Mouse (Mus musculus) MEL (cell line): ENCODE data around the gene Fbxo24. TPM values are rescaled to one million over a fixed set of nuclear protein-coding genes. Genes with fewer than 3 reads are reported as not detected.

Source experiments
- DNase-seq: peaks from one replicate; pipeline ENCODE4 v3.0.0; 2011; ENCODE audit warnings: low read depth, low spot score
- H3K27ac ChIP-seq: 2 replicates; pipeline ENCODE4 v1.5.1; 2012; ENCODE audit warnings: low read depth, mild to moderate bottlenecking, control low read depth, low read length, moderate library complexity; ENCODE audit not compliant: control insufficient read depth
- H3K27me3 ChIP-seq, 2 experiments: fragments of 150-350 bp in 1 of 2; sonication (generic) in 1 of 2; 2 replicates each; pipeline ENCODE4 v1.6.1; 2012; ENCODE audit warnings: low read length in 2 of 2, mild to moderate bottlenecking in 2 of 2, improper control_type of control experiment in 1 of 2, moderate library complexity in 1 of 2; ENCODE audit not compliant: insufficient read depth in 2 of 2, control insufficient read depth in 1 of 2
- H3K36me3 ChIP-seq, 2 experiments: 2 replicates each; pipeline ENCODE4 v1.6.1; 2012 to 2014; ENCODE audit warnings: low read length in 2 of 2, improper control_type of control experiment in 1 of 2, inconsistent platforms in 1 of 2, mild to moderate bottlenecking in 1 of 2; ENCODE audit not compliant: insufficient read depth in 2 of 2, control insufficient read depth in 1 of 2
- H3K4me1 ChIP-seq, 2 experiments: fragments of 150-350 bp in 1 of 2; sonication (generic) in 1 of 2; 2 replicates each; pipeline ENCODE4 v1.6.1; 2012; ENCODE audit warnings: low read length in 2 of 2, improper control_type of control experiment in 1 of 2, mild to moderate bottlenecking in 1 of 2; ENCODE audit not compliant: insufficient read depth in 2 of 2, control insufficient read depth in 1 of 2
- H3K4me3 ChIP-seq, 2 experiments: fragments of 150-350 bp in 1 of 2; sonication (generic) in 1 of 2; 2 replicates each; pipeline ENCODE4 v1.5.1; 2012; ENCODE audit warnings: low read depth in 2 of 2, low read length in 2 of 2, mild to moderate bottlenecking in 2 of 2, moderate library complexity in 2 of 2, control low read depth in 1 of 2, improper control_type of control experiment in 1 of 2; ENCODE audit not compliant: control insufficient read depth in 1 of 2, insufficient read depth in 1 of 2
- H3K79me2 ChIP-seq: 2 replicates; pipeline ENCODE4 v1.6.1; 2012; ENCODE audit warnings: mild to moderate bottlenecking, low read length, moderate library complexity; ENCODE audit not compliant: control insufficient read depth, poor library complexity, insufficient read depth
- H3K9ac ChIP-seq: 2 replicates; pipeline ENCODE4 v1.6.1; 2012; ENCODE audit warnings: low read depth, mild to moderate bottlenecking, control low read depth, low read length, moderate library complexity; ENCODE audit not compliant: control insufficient read depth, poor library complexity, severe bottlenecking
- H3K9me3 ChIP-seq: fragments of 150-350 bp; sonication (generic); replicated peaks from 2 replicates; pipeline ENCODE4 v1.6.1; 2012; ENCODE audit warnings: mild to moderate bottlenecking, low read length, improper control_type of control experiment, moderate library complexity; ENCODE audit not compliant: insufficient read depth
- BHLHE40 ChIP-seq: IDR thresholded peaks from 2 replicates; pipeline ENCODE4 v1.6.1; 2012; ENCODE audit warnings: low read depth, mild to moderate bottlenecking, inconsistent platforms, low read length, improper control_type of control experiment, borderline replicate concordance
- CHD2 ChIP-seq: IDR thresholded peaks from 2 replicates; pipeline ENCODE4 v1.6.1; 2011; ENCODE audit warnings: low read length, improper control_type of control experiment
- CTCF ChIP-seq, 3 experiments: IDR thresholded peaks in 2 of 3; conservative IDR thresholded peaks in 1 of 3; 2 replicates each; pipeline ENCODE4 v1.5.1; 2011 to 2012; ENCODE audit warnings: low read length in 3 of 3, low read depth in 2 of 3, mild to moderate bottlenecking in 2 of 3, improper control_type of control experiment in 1 of 3, inconsistent platforms in 1 of 3, mixed read lengths in 1 of 3, moderate library complexity in 1 of 3; ENCODE audit not compliant: control insufficient read depth in 1 of 3, insufficient read depth in 1 of 3, poor library complexity in 1 of 3, severe bottlenecking in 1 of 3
- E2F4 ChIP-seq: IDR thresholded peaks from 2 replicates; pipeline ENCODE4 v1.6.1; 2011; ENCODE audit warnings: low read depth, low read length, improper control_type of control experiment, borderline replicate concordance
- EP300 ChIP-seq, 2 experiments: IDR thresholded peaks; 2 replicates each; pipeline ENCODE4 v1.6.1; 2011; ENCODE audit warnings: improper control_type of control experiment in 2 of 2, low read length in 2 of 2, low read depth in 1 of 2, mild to moderate bottlenecking in 1 of 2
- ETS1 ChIP-seq: IDR thresholded peaks from 2 replicates; pipeline ENCODE4 v1.6.1; 2012; ENCODE audit warnings: low read depth, mild to moderate bottlenecking, inconsistent platforms, low read length, improper control_type of control experiment, moderate library complexity
- GABPA ChIP-seq: IDR thresholded peaks from 2 replicates; pipeline ENCODE4 v1.6.1; 2012; ENCODE audit warnings: low read depth, mild to moderate bottlenecking, inconsistent platforms, low read length, improper control_type of control experiment, moderate library complexity
- GATA1 ChIP-seq: IDR thresholded peaks from 2 replicates; pipeline ENCODE4 v1.6.1; 2011; ENCODE audit warnings: low read depth, low read length, improper control_type of control experiment
- MEF2A ChIP-seq: IDR thresholded peaks from 2 replicates; pipeline ENCODE4 v1.6.1; 2014; ENCODE audit warnings: low read depth, mild to moderate bottlenecking, inconsistent platforms, low read length, improper control_type of control experiment; ENCODE audit not compliant: poor library complexity, insufficient replicate concordance, severe bottlenecking; ENCODE audit errors: extremely low read depth
- MXI1 ChIP-seq: IDR thresholded peaks from 2 replicates; pipeline ENCODE4 v1.6.1; 2011; ENCODE audit warnings: mild to moderate bottlenecking, low read depth, low read length, improper control_type of control experiment
- NELFE ChIP-seq: IDR thresholded peaks from 2 replicates; pipeline ENCODE4 v1.6.1; 2011; ENCODE audit warnings: low read depth, low read length, improper control_type of control experiment
- NRF1 ChIP-seq: IDR thresholded peaks from 2 replicates; pipeline ENCODE4 v1.6.1; 2014; ENCODE audit warnings: low read depth, mild to moderate bottlenecking, inconsistent platforms, low read length, improper control_type of control experiment, moderate library complexity; ENCODE audit not compliant: poor library complexity, insufficient read depth, severe bottlenecking
- POLR2A ChIP-seq, 2 experiments: IDR thresholded peaks; 2 replicates each; pipeline ENCODE4 v1.6.1; 2011 to 2012; ENCODE audit warnings: low read length in 2 of 2, mild to moderate bottlenecking in 2 of 2, control low read depth in 1 of 2, improper control_type of control experiment in 1 of 2, low read depth in 1 of 2, moderate library complexity in 1 of 2; ENCODE audit not compliant: control insufficient read depth in 1 of 2, insufficient read depth in 1 of 2, poor library complexity in 1 of 2
- RCOR1 ChIP-seq: IDR thresholded peaks from 2 replicates; pipeline ENCODE4 v1.6.1; 2012; ENCODE audit warnings: low read depth, mild to moderate bottlenecking, inconsistent platforms, low read length, improper control_type of control experiment
- SIN3A ChIP-seq: IDR thresholded peaks from 2 replicates; pipeline ENCODE4 v1.6.1; 2012; ENCODE audit warnings: low read length, improper control_type of control experiment, inconsistent platforms
- SMC3 ChIP-seq: IDR thresholded peaks from 2 replicates; pipeline ENCODE4 v1.6.1; 2011; ENCODE audit warnings: low read depth, low read length, improper control_type of control experiment
- TAL1 ChIP-seq: IDR thresholded peaks from 2 replicates; pipeline ENCODE4 v1.6.1; 2012; ENCODE audit warnings: mild to moderate bottlenecking, inconsistent platforms, low read length, moderate library complexity, mixed read lengths
- TBP ChIP-seq: IDR thresholded peaks from 2 replicates; pipeline ENCODE4 v1.8.0; 2011; ENCODE audit warnings: low read depth, low read length, improper control_type of control experiment
- TCF12 ChIP-seq: IDR thresholded peaks from 2 replicates; pipeline ENCODE4 v1.6.1; 2014; ENCODE audit warnings: low read depth, mild to moderate bottlenecking, inconsistent platforms, low read length, improper control_type of control experiment, moderate library complexity
- ZMIZ1 ChIP-seq: IDR thresholded peaks from 2 replicates; pipeline ENCODE4 v1.6.1; 2012; ENCODE audit warnings: low read depth, mild to moderate bottlenecking, inconsistent platforms, low read length, improper control_type of control experiment, moderate library complexity
- ZNF384 ChIP-seq: IDR thresholded peaks from 2 replicates; pipeline ENCODE4 v1.6.1; 2012; ENCODE audit warnings: low read depth, mild to moderate bottlenecking, inconsistent platforms, low read length, improper control_type of control experiment
- polyA plus RNA-seq, 2 experiments: library from polyadenylated mRNA; stranded (reverse) in 1 of 2; unstranded in 1 of 2; fragments of >175 nt in 1 of 2; fragments of >200 nt in 1 of 2; gene quantifications; 2 replicates each; pipeline versions ENCODE4 v1.2.1 to v1.2.4; 2012; ENCODE audit warnings: low replicate concordance in 2 of 2, low read depth in 1 of 2; ENCODE audit not compliant: insufficient read length in 2 of 2, insufficient read depth in 1 of 2, missing spikeins in 1 of 2
- total RNA-seq: library from RNA; depleted of rRNA; stranded (reverse); fragments of 300-350 nt; gene quantifications from 2 replicates; pipeline ENCODE4 v1.2.3, GENCODE M21; 2012

Gene Fbxo24
- total and polyA plus RNA-seq, 3 experiments: 0.42 to 0.46 TPM; not detected in 1

DNA sequence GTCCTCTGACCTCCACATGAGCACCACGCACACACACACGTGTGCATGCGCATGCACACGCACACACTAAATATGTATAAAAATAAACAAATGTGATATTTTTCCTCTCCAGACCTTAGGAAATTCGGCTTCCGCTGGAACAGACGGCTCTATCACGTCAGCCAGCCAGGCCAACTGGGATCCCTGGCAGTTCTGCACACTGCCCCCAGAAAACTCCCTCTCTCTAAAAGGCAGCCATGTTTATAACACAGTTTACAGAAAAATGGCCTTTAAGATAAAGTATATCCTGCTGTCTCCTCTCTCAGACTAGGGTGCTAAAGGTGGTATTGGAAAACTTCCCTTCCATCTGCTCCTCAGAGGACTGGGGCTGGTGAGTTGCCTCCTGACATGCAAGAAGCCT lies 49.1 kb upstream of the Fbxo24 start:
- H3K27me3 ChIP-seq: no peaks in the 10 kb centered on the region
- TF ChIP-seq POLR2A (IDR thresholded peaks at IDR 0.05; ENCODE audit: control insufficient read depth in 1 of 2, insufficient read depth in 1 of 2, low read depth in 1 of 2, low read length in 2 of 2, poor library complexity in 1 of 2) (no peak), NRF1 (no peak), BHLHE40 (no peak), EP300 (IDR thresholded peaks at IDR 0.05; ENCODE audit: low read depth in 1 of 2, low read length in 2 of 2) (no peak), TBP (no peak), TCF12 (no peak), SMC3 (no peak), RCOR1 (no peak), SIN3A (no peak), CTCF (IDR thresholded peaks at IDR 0.05 in 2 of 3, conservative IDR thresholded peaks at IDR 0.05 in 1 of 3; ENCODE audit: control insufficient read depth in 1 of 3, insufficient read depth in 1 of 3, low read depth in 2 of 3, low read length in 3 of 3, poor library complexity in 1 of 3, severe bottlenecking in 1 of 3) (no peak), MEF2A (no peak), TAL1 (no peak), CHD2 (no peak), ETS1 (no peak), ZNF384 (no peak)
- peaks cover 2 to 32% of the 10 kb centered on the region in 2 experiments for H3K36me3 ChIP-seq
- no peak for DNase-seq
- H3K4me3 ChIP-seq: no peak overlapping the region
- no peaks in the 10 kb centered on the region for H3K9me3 ChIP-seq
- H3K79me2 ChIP-seq: peaks cover 54% of the 10 kb centered on the region
- no peak overlapping the region for H3K27ac ChIP-seq
- H3K9ac ChIP-seq: no peak overlapping the region
- peaks cover 8 to 28% of the 10 kb centered on the region in 2 experiments for H3K4me1 ChIP-seq

- Histone ChIP-seq H3K9ac (no peak overlapping the region), H3K36me3 (peaks cover 2 to 21% of the 10 kb centered on the region in 2 experiments), H3K4me1 (peaks cover 10 to 31% of the 10 kb centered on the region in 2 experiments), H3K9me3 (no peaks in the 10 kb centered on the region), H3K4me3 (no peak overlapping the region), H3K27me3 (no peaks in the 10 kb centered on the region), H3K79me2 (peaks cover 40% of the 10 kb centered on the region), H3K27ac (no peak overlapping the region)
- no peak for DNase-seq
- TF ChIP-seq ZMIZ1 (no peak), GABPA (no peak), MXI1 (no peak), ETS1 (no peak), GATA1 (no peak), NELFE (no peak), E2F4 (no peak), EP300 (IDR thresholded peaks at IDR 0.05; ENCODE audit: low read depth in 1 of 2, low read length in 2 of 2) (no peak)
Observed at GRCm38 (mm10) chr5:137674786-137675185, 46.0 kb upstream of the Fbxo24 start.
